Mouse (Mus musculus): ENCODE measurements around the gene Zranb1. TPM values are rescaled to one million over a fixed set of nuclear protein-coding genes. Genes with fewer than 3 reads are reported as not detected.

Gene Zranb1
- total RNA-seq, 2 experiments from 2014 or later, result 36.9 to 40.6 TPM

Other genes starting within 250 kb of the Zranb1 start
- gene Fam53b, start 117.3 kb upstream of the Zranb1 start, total RNA-seq (2021), result 10 to 100 TPM; 17.0 to 19.0 TPM
- gene Eef1akmt2, start 78.5 kb upstream of the Zranb1 start, total RNA-seq (2021), result 1 to 10 TPM; 5.5 to 8.3 TPM
- gene Abraxas2, start 71.9 kb upstream of the Zranb1 start, total RNA-seq (2021), result 10 to 100 TPM; 19.8 to 22.5 TPM
- under 1 TPM; 0.33 to 0.96 TPM for gene Fgfr2, start 192.2 kb downstream of the Zranb1 start, total RNA-seq (2021)
- gene Ctbp2, start 193.2 kb downstream of the Zranb1 start, total RNA-seq (2021), result 10 to 100 TPM; 11.7 to 15.9 TPM

All from gastrocnemius, postnatal 25 days (tissue).